Mouse (Mus musculus) cerebellum, adult 2 months (tissue): ENCODE data around the gene Sash1. TPM values are rescaled to one million over a fixed set of nuclear protein-coding genes. Genes with fewer than 3 reads are reported as not detected.

ENCODE experiments used
- DNase-seq, 2 experiments: peaks; one replicate each; pipeline ENCODE4 v3.0.0; 2021
- H3K27ac ChIP-seq: fragments of 200-500 bp; 2 replicates; pipeline ENCODE4 v1.5.1; 2012; ENCODE audit warnings: low read length, control low read depth, inconsistent platforms; ENCODE audit not compliant: insufficient read depth
- H3K27me3 ChIP-seq: fragments of 200-500 bp; 2 replicates; pipeline ENCODE4 v1.6.1; 2012; ENCODE audit warnings: inconsistent platforms, mild to moderate bottlenecking, low read length, moderate library complexity; ENCODE audit not compliant: control insufficient read depth, insufficient read depth
- H3K4me1 ChIP-seq: fragments of 200-500 bp; 2 replicates; pipeline ENCODE4 v1.6.1; 2011; ENCODE audit warnings: low read length; ENCODE audit not compliant: control insufficient read depth, insufficient read depth
- H3K4me3 ChIP-seq: fragments of 200-500 bp; replicated peaks from 2 replicates; pipeline ENCODE3; 2011; ENCODE audit warnings: mild to moderate bottlenecking, low read depth, low read length, control low read depth; ENCODE audit not compliant: insufficient read depth
- CTCF ChIP-seq: fragments of 200-500 bp; IDR thresholded peaks from 2 replicates; pipeline ENCODE4 v1.5.1; 2011; ENCODE audit warnings: low read depth, mild to moderate bottlenecking, control low read depth, low read length, moderate library complexity, borderline replicate concordance; ENCODE audit not compliant: insufficient read depth
- POLR2A ChIP-seq: fragments of 200-500 bp; IDR thresholded peaks from 2 replicates; pipeline ENCODE4 v1.6.1; 2011; ENCODE audit warnings: low read length, control low read depth, borderline replicate concordance; ENCODE audit not compliant: insufficient read depth
- WGBS: fragments of 180-500 bp; shearing (Covaris S2); methylation state at CpG from one replicate; pipeline ENCODE4 v1.1.7; 2018; 5-methylcytosine and 5-hydroxymethylcytosine counted together
- polyA plus RNA-seq: library from polyadenylated mRNA; depleted of rRNA; stranded (reverse); fragments of >200 nt; gene quantifications from 2 replicates; pipeline ENCODE4 v1.2.3, GENCODE M21; 2012

Gene Sash1
- polyA plus RNA-seq, 1 experiment: 28.0 TPM

- TF ChIP-seq POLR2A: no peak
- TF ChIP-seq CTCF: no peak
- Histone ChIP-seq H3K4me1 (no peaks in the 10 kb centered on the region), H3K27ac (no peak overlapping the region), H3K4me3 (no peak overlapping the region), H3K27me3 (no peaks in the 10 kb centered on the region)
- no peak for DNase-seq
- WGBS: 95% methylated on average over 3 of the region's 3 CpGs
Observed at GRCm38 (mm10) chr10:8926906-8927305, 41.0 kb upstream of the Sash1 start.

GRCm38 (mm10) chr10:8926295-8926694 lies 40.4 kb upstream of the Sash1 start:
- H3K27me3 ChIP-seq: no peaks in the 10 kb centered on the region
- WGBS: 94% methylated on average over 3 of the region's 3 CpGs
- no peak overlapping the region for H3K27ac ChIP-seq
- no peak overlapping the region for H3K4me3 ChIP-seq
- no peak for DNase-seq
- no peaks in the 10 kb centered on the region for H3K4me1 ChIP-seq
- TF ChIP-seq CTCF (no peak), POLR2A (no peak)

DNA sequence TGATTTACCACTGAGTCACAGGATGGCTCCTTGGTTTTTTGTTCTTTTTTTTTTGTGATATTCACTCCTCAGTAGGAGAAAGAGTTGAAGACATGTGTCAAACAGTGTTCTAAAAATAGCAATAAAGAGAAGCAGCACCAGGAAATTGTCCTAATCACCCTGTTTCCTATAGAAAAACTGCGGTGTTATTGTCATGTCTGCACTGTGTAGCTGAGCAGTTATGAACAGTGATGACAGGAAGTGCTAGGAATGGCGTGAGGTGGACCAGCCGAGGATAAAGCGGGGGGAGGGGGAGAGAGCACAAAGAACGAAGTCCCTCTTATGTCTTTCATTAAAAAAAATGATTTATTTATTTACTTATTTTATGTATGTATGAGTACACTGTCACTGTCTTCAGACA lies 39.4 kb upstream of the Sash1 start:
- Histone ChIP-seq H3K4me1 (no peaks in the 10 kb centered on the region), H3K27ac (no peak overlapping the region), H3K27me3 (no peaks in the 10 kb centered on the region), H3K4me3 (no peak overlapping the region)
- DNase-seq: no peak
- 82% methylated on average over 5 of the region's 5 CpGs for WGBS
- TF ChIP-seq POLR2A (no peak), CTCF (no peak)

DNA sequence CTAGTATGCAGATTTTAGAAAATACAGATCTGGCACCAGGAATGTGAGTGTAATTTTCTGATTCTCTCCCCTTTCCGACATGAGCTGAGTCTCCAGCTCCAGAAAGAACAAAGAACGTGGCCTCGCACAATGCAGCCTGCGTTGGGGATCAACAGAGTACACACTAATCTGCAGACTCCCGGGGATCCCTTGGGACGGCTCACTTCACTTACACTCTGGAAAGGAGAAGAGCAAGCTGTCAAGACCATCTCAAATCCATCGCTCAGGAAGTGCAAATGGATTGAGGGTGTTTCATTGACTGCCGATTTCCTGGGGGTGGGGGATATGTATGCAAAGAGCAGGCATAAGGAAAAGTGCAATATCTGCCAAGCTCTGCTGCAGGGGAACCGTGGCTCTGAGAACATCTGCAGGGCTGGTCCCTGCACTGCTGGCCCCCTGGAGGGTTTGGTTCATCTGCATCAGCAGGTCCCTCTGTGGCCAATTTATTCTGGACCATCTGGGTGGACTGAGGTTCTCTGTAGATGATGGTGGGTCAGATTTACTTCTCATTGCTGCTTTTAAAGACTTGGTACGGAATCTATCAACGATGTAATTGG lies 35.3 kb upstream of the Sash1 start:
- Histone ChIP-seq H3K4me1 (no peaks in the 10 kb centered on the region), H3K27ac (no peak overlapping the region), H3K27me3 (no peaks in the 10 kb centered on the region), H3K4me3 (no peak overlapping the region)
- no peak for DNase-seq
- 46% methylated on average over 11 of the region's 11 CpGs for WGBS
- no peak for TF ChIP-seq POLR2A
- no peak for TF ChIP-seq CTCF

- Histone ChIP-seq H3K4me3 (no peak overlapping the region), H3K27ac (no peak overlapping the region), H3K27me3 (no peaks in the 10 kb centered on the region), H3K4me1 (no peaks in the 10 kb centered on the region)
- TF ChIP-seq POLR2A: no peak
- no peak for TF ChIP-seq CTCF
- WGBS: 86% methylated on average over 2 of the region's 2 CpGs
- no peak for DNase-seq
Observed at GRCm38 (mm10) chr10:8917798-8918197, 31.9 kb upstream of the Sash1 start.

DNA sequence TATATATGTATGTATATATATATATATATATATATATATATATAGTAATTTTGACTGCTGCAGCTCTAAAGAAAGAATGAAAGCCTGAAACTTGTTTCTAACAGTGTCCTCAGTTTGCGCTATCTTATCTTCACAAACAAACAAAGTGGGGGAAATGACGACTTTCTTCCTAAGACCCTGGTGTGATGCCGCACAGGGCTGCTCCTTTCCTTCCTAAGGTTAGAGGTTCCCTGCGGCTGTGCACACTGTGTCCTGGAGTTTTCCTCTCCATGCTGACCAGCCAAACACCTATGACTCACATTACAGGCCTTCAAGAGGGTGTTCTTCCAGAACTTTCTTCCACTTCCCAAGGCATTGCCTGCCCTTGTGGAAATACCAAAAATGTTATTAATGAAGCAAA lies 31.5 kb upstream of the Sash1 start:
- no peak for DNase-seq

DNA sequence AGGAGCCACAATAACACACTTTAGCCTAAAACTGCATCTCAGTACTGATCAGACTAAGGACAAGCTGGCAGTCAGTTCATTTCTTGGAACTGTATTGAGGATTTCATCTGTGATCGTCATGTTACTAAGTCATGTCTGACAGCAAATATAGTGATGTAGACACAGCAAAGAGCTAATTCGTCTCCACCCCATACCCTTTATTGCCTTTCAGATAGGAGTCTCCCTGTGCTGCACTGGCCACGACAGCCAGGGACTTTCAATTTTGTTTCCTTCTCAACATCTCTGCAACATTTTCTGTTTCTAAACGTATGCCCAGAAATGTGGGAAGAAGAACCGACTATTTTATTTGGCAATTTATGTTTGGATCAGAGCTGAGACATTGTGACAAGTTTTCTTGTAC lies 29.9 kb upstream of the Sash1 start:
- WGBS: 87% methylated on average over 5 of the region's 5 CpGs
- no peaks in the 10 kb centered on the region for H3K4me1 ChIP-seq
- H3K27ac ChIP-seq: no peak overlapping the region
- no peak for TF ChIP-seq CTCF
- no peak overlapping the region for H3K4me3 ChIP-seq
- no peak for DNase-seq
- H3K27me3 ChIP-seq: no peaks in the 10 kb centered on the region

More for the DNA sequence above, 31.5 kb upstream of the Sash1 start:
- WGBS: 90% methylated on average over 4 of the region's 4 CpGs
- TF ChIP-seq CTCF (no peak), POLR2A (no peak)
- Histone ChIP-seq H3K27ac (no peak overlapping the region), H3K4me1 (no peaks in the 10 kb centered on the region), H3K27me3 (no peaks in the 10 kb centered on the region), H3K4me3 (no peak overlapping the region)

GRCm38 (mm10) chr10:8913904-8914303 lies 28.0 kb upstream of the Sash1 start:
- TF ChIP-seq POLR2A (no peak), CTCF (no peak)
- Histone ChIP-seq H3K27ac (no peak overlapping the region), H3K4me1 (no peaks in the 10 kb centered on the region), H3K4me3 (no peak overlapping the region), H3K27me3 (no peaks in the 10 kb centered on the region)
- DNase-seq: no peak
- WGBS: 83% methylated on average over 4 of the region's 4 CpGs

GRCm38 (mm10) chr10:8912706-8913275 lies 26.9 kb upstream of the Sash1 start:
- Histone ChIP-seq H3K4me3 (no peak overlapping the region), H3K4me1 (no peaks in the 10 kb centered on the region), H3K27ac (no peak overlapping the region), H3K27me3 (no peaks in the 10 kb centered on the region)
- no peak for DNase-seq
- WGBS: 75% methylated on average over 5 of the region's 5 CpGs
- peak; percentile 9; the same call in 1 of the 2 replicates for TF ChIP-seq CTCF
- no peak for TF ChIP-seq POLR2A
